Mouse (Mus musculus): ENCODE results near the gene Sema4b. TPM values are rescaled to one million over a fixed set of nuclear protein-coding genes. Genes with fewer than 3 reads are reported as not detected.

Gene Sema4b
- polyA plus RNA-seq, 1 experiment from 2014 or later = 8.3 TPM

- ATAC-seq (ENCODE audit: insufficient number of reproducible peaks, low FRiP score, low TSS enrichment, low read depth) = no peak
- H3K9me3 ChIP-seq (ENCODE audit: control insufficient read depth, low read length) = no peaks in the 10 kb centered on the region
- WGBS = 77% methylated on average over 6 of the region's 6 CpGs
- H3K27me3 ChIP-seq (ENCODE audit: control insufficient read depth, insufficient read depth, low read length) = no peaks in the 10 kb centered on the region
- H3K36me3 ChIP-seq (ENCODE audit: control insufficient read depth, insufficient read depth, low read length) = no peaks in the 10 kb centered on the region; the same call in 1 of the 2 replicates
- H3K4me2 ChIP-seq (ENCODE audit: low read depth, severe bottlenecking) = no peak overlapping the region
- no peak overlapping the region for H3K27ac ChIP-seq (replicated peaks; ENCODE audit: low read depth, low read length)
- no peak overlapping the region for H3K9ac ChIP-seq (ENCODE audit: low read length)
- no peak for DNase-seq (ENCODE audit: low spot score)
- H3K4me3 ChIP-seq (ENCODE audit: low read depth, low read length) = no peak overlapping the region
- H3K4me1 ChIP-seq (ENCODE audit: control insufficient read depth, insufficient read depth, low read length) = peaks cover 3% of the 10 kb centered on the region; the same call in 1 of the 2 replicates
Measured at GRCm38 (mm10) chr7:80209669-80210068, 23.0 kb downstream of the Sema4b start.

- Histone ChIP-seq H3K4me3 (ENCODE audit: low read depth, low read length) (no peak overlapping the region), H3K9ac (ENCODE audit: low read length) (no peak overlapping the region), H3K36me3 (ENCODE audit: control insufficient read depth, insufficient read depth, low read length) (no peaks in the 10 kb centered on the region; the same call in 1 of the 2 replicates), H3K9me3 (ENCODE audit: control insufficient read depth, low read length) (no peaks in the 10 kb centered on the region), H3K4me1 (ENCODE audit: control insufficient read depth, insufficient read depth, low read length) (peaks cover 3% of the 10 kb centered on the region; the same call in 1 of the 2 replicates), H3K27me3 (ENCODE audit: control insufficient read depth, insufficient read depth, low read length) (no peaks in the 10 kb centered on the region), H3K4me2 (ENCODE audit: low read depth, severe bottlenecking) (no peak overlapping the region), H3K27ac (replicated peaks; ENCODE audit: low read depth, low read length) (no peak overlapping the region)
- WGBS = 89% methylated on average over 4 of the region's 4 CpGs
- DNase-seq (ENCODE audit: low spot score) (no peak), ATAC-seq (ENCODE audit: insufficient number of reproducible peaks, low FRiP score, low TSS enrichment, low read depth) (no peak)
Measured at GRCm38 (mm10) chr7:80210982-80211381, 24.3 kb downstream of the Sema4b start.

- no peaks in the 10 kb centered on the region for H3K4me1 ChIP-seq (ENCODE audit: control insufficient read depth, insufficient read depth, low read length)
- H3K36me3 ChIP-seq (ENCODE audit: control insufficient read depth, insufficient read depth, low read length) = peaks cover 3% of the 10 kb centered on the region
- no peak overlapping the region for H3K9ac ChIP-seq (ENCODE audit: low read length)
- H3K4me3 ChIP-seq (ENCODE audit: low read depth, low read length) = no peak overlapping the region
- 94% methylated on average over 7 of the region's 7 CpGs for WGBS
- no peaks in the 10 kb centered on the region for H3K9me3 ChIP-seq (ENCODE audit: control insufficient read depth, low read length)
- H3K27me3 ChIP-seq (ENCODE audit: control insufficient read depth, insufficient read depth, low read length) = no peaks in the 10 kb centered on the region
- no peak overlapping the region for H3K27ac ChIP-seq (replicated peaks; ENCODE audit: low read depth, low read length)
- ATAC-seq (ENCODE audit: insufficient number of reproducible peaks, low FRiP score, low TSS enrichment, low read depth) = no peak
- no peak for DNase-seq (ENCODE audit: low spot score)
- no peak overlapping the region for H3K4me2 ChIP-seq (ENCODE audit: low read depth, severe bottlenecking)
Measured at GRCm38 (mm10) chr7:80213604-80214003, 27.0 kb downstream of the Sema4b start.

GRCm38 (mm10) chr7:80214459-80214858 is 27.8 kb downstream of the Sema4b start:
- H3K27ac ChIP-seq (replicated peaks; ENCODE audit: low read depth, low read length) = no peak overlapping the region
- no peak overlapping the region for H3K9ac ChIP-seq (ENCODE audit: low read length)
- H3K27me3 ChIP-seq (ENCODE audit: control insufficient read depth, insufficient read depth, low read length) = no peaks in the 10 kb centered on the region
- DNase-seq (ENCODE audit: low spot score) (no peak), ATAC-seq (ENCODE audit: insufficient number of reproducible peaks, low FRiP score, low TSS enrichment, low read depth) (no peak)
- H3K9me3 ChIP-seq (ENCODE audit: control insufficient read depth, low read length) = no peaks in the 10 kb centered on the region
- 79% methylated on average over 8 of the region's 8 CpGs for WGBS
- peaks cover 8% of the 10 kb centered on the region for H3K36me3 ChIP-seq (ENCODE audit: control insufficient read depth, insufficient read depth, low read length)
- no peak overlapping the region for H3K4me3 ChIP-seq (ENCODE audit: low read depth, low read length)
- H3K4me2 ChIP-seq (ENCODE audit: low read depth, severe bottlenecking) = no peak overlapping the region
- H3K4me1 ChIP-seq (ENCODE audit: control insufficient read depth, insufficient read depth, low read length) = no peaks in the 10 kb centered on the region

GRCm38 (mm10) chr7:80215398-80215797 is 28.8 kb downstream of the Sema4b start:
- Histone ChIP-seq H3K9ac (ENCODE audit: low read length) (peak overlapping the region; percentile 63), H3K4me1 (ENCODE audit: control insufficient read depth, insufficient read depth, low read length) (no peaks in the 10 kb centered on the region), H3K36me3 (ENCODE audit: control insufficient read depth, insufficient read depth, low read length) (peaks cover 12% of the 10 kb centered on the region), H3K9me3 (ENCODE audit: control insufficient read depth, low read length) (no peaks in the 10 kb centered on the region), H3K27me3 (ENCODE audit: control insufficient read depth, insufficient read depth, low read length) (no peaks in the 10 kb centered on the region), H3K4me2 (ENCODE audit: low read depth, severe bottlenecking) (no peak overlapping the region), H3K4me3 (ENCODE audit: low read depth, low read length) (no peak overlapping the region), H3K27ac (replicated peaks; ENCODE audit: low read depth, low read length) (0 out of 2 replicates have a peak overlapping the region, but pooled peaks have one; percentile 14)
- WGBS = 25% methylated on average over 4 of the region's 4 CpGs
- DNase-seq (ENCODE audit: low spot score) (peak; percentile 90), ATAC-seq (ENCODE audit: insufficient number of reproducible peaks, low FRiP score, low TSS enrichment, low read depth) (peak; percentile 65)

GRCm38 (mm10) chr7:80216566-80216965 is 29.9 kb downstream of the Sema4b start:
- Histone ChIP-seq H3K9me3 (ENCODE audit: control insufficient read depth, low read length) (no peaks in the 10 kb centered on the region), H3K27me3 (ENCODE audit: control insufficient read depth, insufficient read depth, low read length) (no peaks in the 10 kb centered on the region), H3K4me2 (ENCODE audit: low read depth, severe bottlenecking) (no peak overlapping the region), H3K27ac (replicated peaks; ENCODE audit: low read depth, low read length) (no peak overlapping the region), H3K9ac (ENCODE audit: low read length) (no peak overlapping the region), H3K36me3 (ENCODE audit: control insufficient read depth, insufficient read depth, low read length) (peaks cover 12% of the 10 kb centered on the region), H3K4me3 (ENCODE audit: low read depth, low read length) (no peak overlapping the region), H3K4me1 (ENCODE audit: control insufficient read depth, insufficient read depth, low read length) (no peaks in the 10 kb centered on the region)
- no peak for ATAC-seq (ENCODE audit: insufficient number of reproducible peaks, low FRiP score, low TSS enrichment, low read depth)
- WGBS = 86% methylated on average over 8 of the region's 8 CpGs
- DNase-seq (ENCODE audit: low spot score) = no peak

- Histone ChIP-seq H3K27me3 (ENCODE audit: control insufficient read depth, insufficient read depth, low read length) (no peaks in the 10 kb centered on the region), H3K4me3 (ENCODE audit: low read depth, low read length) (no peak overlapping the region), H3K36me3 (ENCODE audit: control insufficient read depth, insufficient read depth, low read length) (peaks cover 13% of the 10 kb centered on the region), H3K4me1 (ENCODE audit: control insufficient read depth, insufficient read depth, low read length) (no peaks in the 10 kb centered on the region), H3K4me2 (ENCODE audit: low read depth, severe bottlenecking) (no peak overlapping the region), H3K27ac (replicated peaks; ENCODE audit: low read depth, low read length) (no peak overlapping the region), H3K9me3 (ENCODE audit: control insufficient read depth, low read length) (no peaks in the 10 kb centered on the region), H3K9ac (ENCODE audit: low read length) (0 out of 2 replicates have a peak overlapping the region, but pooled peaks have one; percentile 13)
- WGBS = 91% methylated on average over 9 of the region's 9 CpGs
- DNase-seq (ENCODE audit: low spot score) (no peak), ATAC-seq (ENCODE audit: insufficient number of reproducible peaks, low FRiP score, low TSS enrichment, low read depth) (no peak)
Measured at GRCm38 (mm10) chr7:80218666-80219065, 32.0 kb downstream of the Sema4b start.

GRCm38 (mm10) chr7:80220237-80220797 is 33.7 kb downstream of the Sema4b start:
- H3K27ac ChIP-seq (replicated peaks; ENCODE audit: low read depth, low read length) = no peak overlapping the region
- no peaks in the 10 kb centered on the region for H3K27me3 ChIP-seq (ENCODE audit: control insufficient read depth, insufficient read depth, low read length)
- H3K9me3 ChIP-seq (ENCODE audit: control insufficient read depth, low read length) = no peaks in the 10 kb centered on the region
- ATAC-seq (ENCODE audit: insufficient number of reproducible peaks, low FRiP score, low TSS enrichment, low read depth) (no peak), DNase-seq (ENCODE audit: low spot score) (no peak)
- WGBS = 90% methylated on average over 9 of the region's 9 CpGs
- H3K4me1 ChIP-seq (ENCODE audit: control insufficient read depth, insufficient read depth, low read length) = no peaks in the 10 kb centered on the region
- no peak overlapping the region for H3K9ac ChIP-seq (ENCODE audit: low read length)
- peaks cover 21% of the 10 kb centered on the region for H3K36me3 ChIP-seq (ENCODE audit: control insufficient read depth, insufficient read depth, low read length)
- no peak overlapping the region for H3K4me3 ChIP-seq (ENCODE audit: low read depth, low read length)
- no peak overlapping the region for H3K4me2 ChIP-seq (ENCODE audit: low read depth, severe bottlenecking)

Data from limb, embryonic 11.5 days (tissue).